Mouse (Mus musculus): Measurements from ENCODE around the gene Astn2.

GRCm38 (mm10) chr4:65373841-65374240 is 1030.6 kb downstream of the Astn2 start:
- TF ChIP-seq CTCF (IDR thresholded peaks at IDR 0.05) (no peak), POLR2A (IDR thresholded peaks at IDR 0.05; ENCODE audit: insufficient read depth, low read depth, low read length) (no peak), EP300 (IDR thresholded peaks at IDR 0.05; ENCODE audit: insufficient read depth, low read depth, low read length) (no peak)

All from heart, adult 2 months (tissue).